Mouse (Mus musculus) gonadal fat pad, adult 2 months (tissue): ENCODE measurements around the gene Zfp1. TPM values are rescaled to one million over a fixed set of nuclear protein-coding genes. Genes with fewer than 3 reads are reported as not detected.

ENCODE experiments used
- DNase-seq: peaks from one replicate; pipeline ENCODE4 v3.0.0-alpha.2; 2012; ENCODE audit warnings: low read depth
- polyA plus RNA-seq: library from polyadenylated mRNA; depleted of rRNA; stranded (reverse); fragments of >200 nt; gene quantifications from 2 replicates; pipeline ENCODE4 v1.2.3, GENCODE M21; 2012; rRNA removed

The Zfp1 gene
- 12.1 and 12.7 TPM in 2 replicates for polyA plus RNA-seq

DNA sequence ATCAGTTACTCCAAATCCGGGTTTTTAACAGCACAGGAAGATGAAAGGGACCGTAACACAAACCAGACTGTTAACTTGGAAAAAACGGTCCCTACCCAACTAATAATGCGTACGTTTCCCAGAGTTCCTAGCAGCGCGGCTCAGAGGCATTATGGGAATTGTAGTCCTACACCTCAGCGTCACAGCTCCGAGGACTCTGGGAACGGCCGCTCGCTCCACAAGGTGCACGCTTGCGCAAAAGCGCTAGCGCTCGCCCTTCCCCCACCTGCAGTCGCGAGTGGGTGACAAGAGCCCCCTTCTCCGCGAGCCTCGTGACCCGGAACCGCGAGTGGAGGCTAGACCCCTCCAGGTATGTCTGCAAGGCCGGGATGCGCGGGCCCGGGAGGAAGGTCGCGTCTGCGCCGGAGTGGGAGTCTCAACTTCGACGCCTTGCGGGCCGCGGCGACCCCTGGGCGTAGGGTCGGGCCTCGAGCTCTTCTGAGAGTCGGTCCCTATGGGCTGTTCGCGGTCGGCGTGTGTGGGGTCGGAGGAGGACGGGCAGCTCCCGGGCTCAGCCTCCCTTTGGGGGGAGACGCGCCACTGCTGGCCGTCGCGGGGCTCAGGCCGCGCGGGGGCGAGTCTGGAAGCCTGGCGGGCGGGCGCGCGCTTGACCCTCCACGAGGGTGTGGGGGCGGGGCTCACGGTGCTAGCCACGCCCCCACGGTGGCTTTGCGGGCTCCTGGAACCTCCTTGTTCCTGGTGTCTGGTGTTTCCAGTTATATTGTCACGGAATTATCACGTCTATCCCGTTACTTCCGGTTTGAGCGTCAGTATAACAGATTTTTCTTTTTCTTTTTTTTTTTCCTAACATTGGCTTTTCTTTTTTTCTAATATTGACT lies at the start of gene Zfp1:
Gene Zfp1 (plus strand): TSS at position 138 of the 878 bp plus-strand sequence.
- DNase-seq: no peak

DNA sequence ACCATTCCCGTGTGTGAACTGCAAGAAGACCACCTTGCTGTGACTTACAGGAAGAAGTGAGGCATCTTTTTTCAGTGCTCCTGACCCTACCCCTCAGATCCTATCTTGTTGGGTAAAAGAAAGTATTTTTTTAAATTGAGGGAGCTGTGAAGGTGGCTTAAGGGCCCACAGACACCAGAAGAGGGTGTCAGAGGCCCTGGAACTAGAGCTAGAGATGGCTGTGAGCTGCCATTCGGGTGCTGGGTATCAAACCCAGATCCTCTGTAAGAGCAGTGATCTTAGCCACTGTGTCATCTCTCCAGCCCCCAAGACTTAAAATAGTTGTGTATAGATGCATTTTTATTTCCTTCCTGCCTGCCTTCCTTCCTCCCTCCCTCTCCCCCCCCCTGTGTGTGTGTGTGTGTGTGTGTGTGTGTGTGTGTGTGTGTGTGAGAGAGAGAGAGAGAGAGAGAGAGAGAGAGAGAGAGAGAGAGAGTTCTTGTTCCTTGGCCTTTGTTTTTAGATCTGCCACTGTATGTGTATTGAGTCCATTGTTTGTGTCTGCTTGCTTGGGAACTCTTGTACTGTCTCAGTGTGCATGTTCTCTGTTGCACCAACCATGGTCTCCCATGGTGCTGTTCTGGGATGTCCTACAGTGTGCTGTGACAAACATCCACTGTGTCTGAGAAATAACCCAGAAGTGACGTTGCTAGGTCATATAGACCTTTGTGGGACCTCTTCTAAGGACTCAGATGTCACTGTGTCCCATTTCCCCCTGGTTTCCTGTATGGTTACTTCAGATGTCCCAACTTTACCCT lies 49.0 kb upstream of the Zfp1 start:
- no peak for DNase-seq

DNA sequence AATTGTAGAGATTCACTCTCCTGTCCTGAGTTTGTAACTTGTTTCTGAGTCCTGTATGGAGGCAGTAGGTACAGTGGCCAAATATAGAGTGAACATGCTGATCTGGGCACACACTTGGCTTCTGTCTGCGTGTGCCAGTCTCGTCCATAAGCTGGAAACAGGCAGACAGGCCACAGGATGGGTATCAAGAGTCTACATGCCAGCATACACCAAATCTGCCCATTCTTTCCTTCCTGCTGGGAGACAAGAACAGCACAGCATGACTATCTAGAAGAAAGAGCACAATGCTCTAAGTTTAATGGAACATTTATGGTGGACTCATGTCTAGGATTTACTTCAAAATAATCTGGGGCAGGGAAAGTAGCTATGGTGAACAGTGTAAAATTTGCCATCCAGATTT lies 48.2 kb upstream of the Zfp1 start:
- DNase-seq: no peak

DNA sequence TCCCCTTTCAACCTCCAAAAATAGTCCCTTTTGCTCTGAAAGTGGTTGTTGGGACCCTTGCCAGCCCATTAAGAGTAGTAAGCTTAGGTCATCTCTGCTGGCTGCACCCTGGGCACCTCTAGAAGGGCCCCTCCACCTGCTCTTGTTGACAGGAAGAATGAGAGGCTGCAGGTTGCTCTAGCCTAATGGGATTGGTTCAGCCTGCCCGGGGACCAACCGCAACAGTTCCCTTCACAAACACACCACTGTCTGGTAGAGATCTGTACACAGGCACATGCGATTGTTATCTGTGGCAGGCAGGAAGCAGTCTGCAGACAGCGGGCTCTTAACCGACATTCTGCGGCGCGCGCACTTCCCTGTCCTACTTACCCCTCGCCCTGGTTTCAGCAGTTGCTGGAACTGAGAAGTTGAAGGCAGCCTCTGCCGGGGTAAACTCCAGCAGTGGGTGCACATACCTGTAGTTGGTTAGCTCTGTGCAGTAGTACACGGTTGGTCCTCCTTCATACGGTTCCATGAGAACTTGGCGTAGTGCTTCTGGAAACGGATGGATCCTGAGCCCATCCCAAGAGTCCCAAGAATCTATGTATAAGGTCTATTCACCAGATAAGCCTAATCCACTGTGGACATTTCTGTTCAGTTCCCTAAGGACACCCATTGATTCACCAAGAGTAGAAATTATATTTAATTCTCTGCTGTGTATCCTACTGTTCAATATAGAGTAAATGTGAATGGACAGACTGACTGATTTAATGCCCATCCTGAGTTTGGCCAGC lies 47.3 kb upstream of the Zfp1 start:
- DNase-seq: no peak

- no peak for DNase-seq
Observed at GRCm38 (mm10) chr8:111596485-111596821, 46.7 kb upstream of the Zfp1 start.

GRCm38 (mm10) chr8:111597310-111597709 lies 45.9 kb upstream of the Zfp1 start:
- DNase-seq: no peak

- DNase-seq: no peak
Observed at GRCm38 (mm10) chr8:111599707-111600444, 43.3 kb upstream of the Zfp1 start.

GRCm38 (mm10) chr8:111602050-111602449 lies 41.2 kb upstream of the Zfp1 start:
- DNase-seq: no peak

- DNase-seq: no peak
Observed at GRCm38 (mm10) chr8:111604986-111605385, 38.2 kb upstream of the Zfp1 start.

GRCm38 (mm10) chr8:111606961-111607360 lies 36.2 kb upstream of the Zfp1 start:
- no peak for DNase-seq

DNA sequence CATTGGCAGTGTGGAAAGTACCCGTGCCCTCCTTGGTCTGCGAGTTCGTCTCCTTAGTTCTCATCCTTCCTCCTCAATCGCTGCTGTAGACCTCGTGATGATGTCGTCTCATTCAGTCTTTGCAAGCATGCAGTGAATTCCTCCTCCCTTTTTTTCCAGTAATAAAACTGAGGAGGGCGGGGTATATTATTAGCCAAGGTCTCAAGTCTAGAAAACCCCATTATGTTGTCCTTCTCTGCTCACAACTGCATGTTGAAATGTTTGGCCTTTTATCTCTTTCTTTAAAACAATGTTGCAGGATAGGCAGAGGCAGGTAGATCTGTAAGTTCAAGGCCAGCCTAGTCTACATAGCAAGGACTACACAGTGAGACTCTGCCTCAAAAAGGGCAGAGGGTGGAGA lies 35.8 kb upstream of the Zfp1 start:
- no peak for DNase-seq

DNA sequence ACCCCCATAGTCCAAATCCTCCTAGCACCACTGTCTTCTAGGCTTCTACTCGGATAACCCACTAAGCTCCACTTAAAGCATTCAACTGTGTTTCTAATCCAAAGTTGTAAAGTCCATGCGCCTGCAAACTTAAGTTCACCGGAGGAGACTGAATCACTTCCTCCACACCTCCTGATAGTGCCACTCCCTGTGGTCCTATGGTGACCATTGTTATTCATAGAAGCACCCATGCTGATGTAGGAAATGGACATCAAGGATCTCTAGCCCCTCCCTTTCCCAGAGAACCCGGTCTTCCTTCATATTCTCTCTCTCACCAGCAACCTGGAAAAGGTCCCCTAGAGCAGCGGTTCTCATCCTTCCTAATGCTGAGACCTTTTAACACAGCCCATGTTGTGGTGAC lies 30.0 kb upstream of the Zfp1 start:
- DNase-seq: no peak

DNA sequence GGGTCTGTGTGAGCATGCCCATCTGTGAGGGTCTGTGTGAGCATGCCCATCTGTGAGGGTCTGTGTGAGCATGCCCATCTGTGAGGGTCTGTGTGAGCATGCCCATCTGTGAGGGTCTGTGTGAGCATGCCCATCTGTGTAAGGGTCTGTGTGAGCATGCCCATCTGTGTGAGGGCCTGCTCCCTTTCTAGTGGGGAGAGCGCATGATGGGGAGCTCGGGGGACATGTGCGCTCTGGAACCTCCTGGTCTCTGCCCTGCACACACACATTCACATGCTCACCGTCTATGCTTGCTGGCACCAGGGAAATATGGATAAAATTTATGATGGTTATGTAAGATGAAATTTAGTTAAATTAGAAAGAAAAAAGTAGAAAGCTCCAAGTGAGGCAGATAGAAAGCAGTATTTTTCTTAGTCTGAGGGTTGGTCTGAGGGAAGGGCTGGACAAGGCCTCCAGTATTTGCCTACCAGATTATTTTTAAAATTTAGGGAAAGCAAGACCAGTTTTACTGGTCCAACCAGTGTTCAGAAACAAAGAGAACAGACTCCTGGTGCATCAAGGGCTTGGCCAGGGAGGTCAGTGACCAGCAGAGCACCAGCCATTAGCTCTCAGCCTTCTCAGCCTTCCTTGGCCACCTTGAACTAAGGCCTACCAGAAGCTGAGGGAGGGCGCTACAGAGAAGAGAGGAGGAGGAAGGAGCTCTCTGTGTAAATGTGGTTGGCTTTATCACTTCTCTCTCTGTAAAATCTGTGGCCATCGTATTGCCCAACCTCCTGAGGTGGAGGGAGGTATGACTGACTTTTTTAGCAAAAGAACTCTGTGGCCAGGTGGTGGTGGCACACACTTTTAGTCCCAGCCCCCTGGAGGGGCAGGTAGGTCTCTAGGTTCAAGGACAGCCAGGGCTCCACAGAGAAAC lies 28.2 kb upstream of the Zfp1 start:
- no peak for DNase-seq

DNA sequence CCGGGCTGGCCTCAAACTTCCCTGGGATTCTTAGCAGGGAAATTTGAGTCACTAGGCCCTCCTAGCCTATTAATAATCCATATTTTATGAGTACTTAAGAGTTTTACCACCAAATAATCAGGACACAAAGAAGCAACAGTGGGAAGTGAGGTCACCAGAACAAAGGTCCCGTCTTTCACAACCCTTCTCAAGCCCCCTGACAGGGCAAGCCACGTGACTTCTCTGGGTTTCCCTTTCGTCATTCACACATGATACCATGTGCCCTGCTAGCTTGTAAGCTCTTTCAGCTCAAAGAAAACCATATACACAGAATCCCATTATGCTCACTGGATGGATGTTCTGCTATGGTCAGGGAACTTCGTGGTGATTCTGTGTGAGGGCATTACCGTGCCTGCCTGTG lies 25.4 kb upstream of the Zfp1 start:
- DNase-seq: no peak

DNA sequence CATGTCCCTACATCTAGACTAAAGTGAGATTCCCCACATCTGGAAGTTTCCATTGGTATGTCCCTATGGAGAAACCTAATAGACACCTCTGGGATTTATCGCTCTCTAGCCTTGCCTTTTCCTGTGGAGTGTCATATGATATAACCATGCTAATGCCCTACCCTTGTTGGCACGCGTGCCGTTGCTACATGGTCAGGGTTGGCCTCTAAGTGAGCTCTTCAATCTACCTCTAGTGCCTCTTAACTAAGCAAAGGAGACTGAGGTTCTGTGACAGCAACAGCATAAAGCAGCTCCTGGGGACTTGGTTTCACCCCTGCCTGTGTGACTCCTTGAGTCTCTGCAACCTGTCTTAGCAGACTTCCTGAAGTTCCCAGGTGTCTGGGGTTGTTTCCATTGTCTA lies 24.9 kb upstream of the Zfp1 start:
- DNase-seq: no peak

DNA sequence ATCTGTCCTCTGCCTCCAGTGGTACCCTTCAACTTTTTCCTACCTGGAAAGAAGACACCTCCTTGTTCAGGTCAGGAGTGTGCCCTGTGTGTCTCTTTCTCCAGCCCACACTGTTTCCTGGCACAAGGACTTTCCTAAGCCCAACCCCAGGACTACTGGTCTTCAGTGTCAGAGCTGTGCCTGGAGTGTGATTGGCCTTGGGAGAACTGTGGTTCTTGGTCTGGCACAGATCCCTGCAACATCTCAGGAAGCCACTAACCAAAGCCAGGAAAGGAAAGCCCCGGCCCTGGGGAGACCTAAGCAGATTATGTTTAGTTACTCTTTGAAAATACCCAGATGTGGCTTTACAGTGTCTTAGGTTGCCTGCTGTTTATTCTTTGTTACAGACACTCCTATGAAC lies 23.3 kb upstream of the Zfp1 start:
- DNase-seq: no peak

GRCm38 (mm10) chr8:111622104-111622503 lies 21.1 kb upstream of the Zfp1 start:
- no peak for DNase-seq

DNA sequence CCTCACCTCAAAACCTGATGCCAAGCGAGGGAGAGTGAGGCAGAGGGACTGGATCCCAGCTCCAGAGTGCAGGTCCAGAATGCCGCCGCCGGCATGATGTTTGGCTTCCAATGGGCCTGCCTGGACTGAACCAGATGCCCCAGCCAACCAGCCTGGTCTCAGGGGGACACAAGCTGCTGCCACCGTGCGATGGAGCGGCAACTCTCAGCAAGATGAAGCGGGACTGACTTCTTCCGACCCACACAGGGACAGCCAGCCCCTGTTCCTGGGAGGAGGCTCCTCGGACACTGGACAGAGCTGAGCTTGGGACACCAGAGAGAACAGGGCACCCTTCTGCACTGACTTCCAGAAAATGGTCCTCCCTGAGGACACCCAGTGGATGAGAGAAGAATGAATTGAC lies 20.6 kb upstream of the Zfp1 start:
- DNase-seq: no peak

- DNase-seq: no peak
Observed at GRCm38 (mm10) chr8:111624081-111624852, 18.9 kb upstream of the Zfp1 start.

DNA sequence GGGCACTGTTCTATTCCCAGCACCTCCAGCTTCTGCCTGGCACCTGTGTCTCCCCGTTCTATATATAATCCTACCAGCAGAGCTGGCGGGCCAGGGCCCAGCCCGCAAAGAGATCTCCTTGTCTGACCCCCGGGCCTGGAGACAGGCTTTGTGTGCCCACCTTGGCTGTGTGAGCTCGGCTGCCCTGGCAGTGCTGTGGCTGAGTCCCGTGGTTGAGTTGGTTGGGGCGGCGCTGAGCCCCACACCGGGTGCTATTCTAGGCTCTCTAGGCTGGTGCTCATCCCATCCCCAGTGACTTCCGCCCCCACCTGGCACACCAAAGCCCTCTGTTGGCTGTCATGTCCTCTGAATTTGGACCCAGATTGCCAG lies 18.4 kb upstream of the Zfp1 start:
- no peak for DNase-seq
